Mouse (Mus musculus) heart, embryonic 14.5 days (tissue): ENCODE results near the gene Birc3. TPM values are rescaled to one million over a fixed set of nuclear protein-coding genes. Genes with fewer than 3 reads are reported as not detected.
A peak's percentile ranks its signal among the peaks of the same experiment; 100 is the strongest.

Experiments used
- ATAC-seq: fragments of 200-750 bp; cut with Nextera tagmentation; 2 replicates; pipeline ENCODE4 v1.8.0; 2017; ENCODE audit warnings: low read depth, moderate TSS enrichment; ENCODE audit not compliant: insufficient number of reproducible peaks, insufficient read depth, low FRiP score
- H3K27ac ChIP-seq, 2 experiments: fragments of 200-500 bp in 1 of 2; fragments of 300-500 bp in 1 of 2; sonication (generic) in 1 of 2; replicated peaks in 1 of 2; 2 replicates each; pipeline ENCODE4 v1.5.1; 2012 to 2014; ENCODE audit warnings: low read depth in 2 of 2, low read length in 2 of 2, control low read depth in 1 of 2, mild to moderate bottlenecking in 1 of 2, mixed read lengths in 1 of 2; ENCODE audit not compliant: control insufficient read depth in 1 of 2, insufficient read depth in 1 of 2
- H3K27me3 ChIP-seq: fragments of 300-500 bp; sonication (generic); 2 replicates; pipeline ENCODE4 v1.6.1; 2014; ENCODE audit warnings: mild to moderate bottlenecking, low read length, control low read depth; ENCODE audit not compliant: control insufficient read depth, insufficient read depth
- H3K36me3 ChIP-seq: fragments of 300-500 bp; sonication (generic); 2 replicates; pipeline ENCODE4 v1.6.1; 2014; ENCODE audit warnings: mild to moderate bottlenecking, control low read depth, low read length, mixed read lengths; ENCODE audit not compliant: control insufficient read depth, insufficient read depth
- H3K4me1 ChIP-seq, 2 experiments: fragments of 200-500 bp in 1 of 2; fragments of 300-500 bp in 1 of 2; sonication (generic) in 1 of 2; 2 replicates each; pipeline ENCODE4 v1.6.1; 2012 to 2014; ENCODE audit warnings: low read length in 2 of 2, control low read depth in 1 of 2, mixed read lengths in 1 of 2; ENCODE audit not compliant: control insufficient read depth in 2 of 2, insufficient read depth in 2 of 2
- H3K4me2 ChIP-seq: fragments of 300-500 bp; sonication (generic); 2 replicates; pipeline ENCODE4 v1.6.1; 2014; ENCODE audit warnings: mild to moderate bottlenecking, low read length
- H3K4me3 ChIP-seq, 2 experiments: fragments of 200-500 bp in 1 of 2; fragments of 300-500 bp in 1 of 2; sonication (generic) in 1 of 2; 2 replicates each; pipeline ENCODE4 v1.5.1; 2012 to 2014; ENCODE audit warnings: low read length in 2 of 2, mild to moderate bottlenecking in 2 of 2, control low read depth in 1 of 2, low read depth in 1 of 2, moderate library complexity in 1 of 2; ENCODE audit not compliant: control insufficient read depth in 1 of 2, insufficient read depth in 1 of 2
- H3K9ac ChIP-seq: fragments of 300-500 bp; sonication (generic); 2 replicates; pipeline ENCODE4 v1.6.1; 2014; ENCODE audit warnings: mild to moderate bottlenecking, low read length
- H3K9me3 ChIP-seq: fragments of 300-500 bp; sonication (generic); 2 replicates; pipeline ENCODE4 v1.6.1; 2016; ENCODE audit warnings: low read length, control low read depth; ENCODE audit not compliant: control insufficient read depth
- WGBS: fragments of 180-500 bp; shearing (Covaris S2); extraction: QIAGEN DNeasy Blood & Tissue Kit; methylation state at CpG from one replicate; pipeline ENCODE4 v1.1.7; 2014; 5-methylcytosine and 5-hydroxymethylcytosine counted together
- polyA plus RNA-seq: library from polyadenylated mRNA; unstranded; fragments of >200 nt; fragmentation: Nextera tagmentation; extraction: Ambion mirVana; gene quantifications from 2 replicates; pipeline ENCODE4 v1.2.1, GENCODE M21; 2014

Gene Birc3
- polyA plus RNA-seq, result 4.3 and 5.5 TPM in 2 replicates

DNA sequence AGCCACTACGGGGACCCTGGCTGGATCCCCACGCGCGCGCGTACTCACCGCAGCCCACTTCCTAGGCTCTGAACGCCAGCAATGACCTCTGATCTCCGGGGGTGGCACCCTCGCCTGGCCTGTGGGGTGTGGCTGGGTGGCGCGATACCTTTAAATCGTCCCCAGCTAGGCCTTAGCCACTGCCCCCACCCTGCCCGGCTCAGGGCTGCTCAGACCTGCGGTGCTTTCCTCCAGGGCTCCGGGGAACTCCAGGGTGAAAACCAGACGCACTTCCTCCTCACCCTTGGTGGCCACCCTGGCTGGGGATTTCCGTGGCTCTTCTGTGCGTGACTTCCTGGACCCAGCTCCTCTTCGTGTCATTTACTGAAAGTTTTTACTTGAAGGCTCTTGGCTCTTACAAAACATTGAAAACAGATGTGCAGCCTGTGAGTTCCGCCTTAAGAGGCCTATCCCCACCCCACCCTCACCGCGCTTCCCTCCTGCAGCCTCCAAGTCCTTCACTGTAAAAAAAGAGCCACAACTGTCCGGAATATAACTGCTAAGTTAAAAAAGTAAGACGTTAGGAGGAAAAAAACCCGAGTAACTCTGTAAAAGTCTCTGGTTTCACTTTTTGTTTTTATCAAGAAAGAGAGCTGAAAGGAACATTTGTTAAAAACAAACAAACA, at the start of gene Birc3:
Gene Birc3, minus strand, starts transcription at position 412 of the 665 bp plus-strand sequence.
- H3K4me1 ChIP-seq, result no peaks in the 10 kb centered on the region
- no peaks in the 10 kb centered on the region for H3K36me3 ChIP-seq
- peak within 1 kb of the TSS; percentile 57 for H3K4me3 ChIP-seq
- no peaks in the 10 kb centered on the region for H3K27me3 ChIP-seq
- 4% methylated on average over 26 of the region's 26 CpGs for WGBS
- no peaks in the 10 kb centered on the region for H3K9me3 ChIP-seq
- peak within 1 kb of the TSS; percentile 15 to 46; a peak in 3 of 4 replicates for H3K27ac ChIP-seq
- H3K4me2 ChIP-seq, result peak within 1 kb of the TSS; percentile 80
- peak within 1 kb of the TSS; percentile 75 for H3K9ac ChIP-seq
- ATAC-seq, result peak; percentile 78

DNA sequence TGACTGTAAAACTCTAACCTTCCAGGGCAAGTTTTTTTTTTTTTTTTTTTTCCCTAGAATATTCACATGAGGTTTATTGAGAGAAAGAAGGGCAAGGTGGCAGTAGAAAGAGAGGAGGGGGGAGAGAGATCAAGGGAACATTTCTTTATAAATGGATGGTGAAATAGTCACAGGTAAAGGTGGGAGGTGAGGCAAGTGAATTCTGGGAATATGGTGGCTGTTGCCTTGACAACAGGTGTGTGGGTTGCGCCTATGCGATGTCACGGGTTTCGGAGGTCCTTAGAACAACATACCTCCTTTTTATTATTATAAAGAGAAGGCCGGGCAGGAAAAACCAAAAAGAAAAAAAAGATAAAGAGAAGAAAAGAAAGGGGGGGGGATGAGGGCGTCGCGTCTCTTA, 41.9 kb upstream of the Birc3 start:
- WGBS, result 52% methylated on average over 8 of the region's 8 CpGs
- no peaks in the 10 kb centered on the region for H3K4me1 ChIP-seq
- H3K36me3 ChIP-seq, result no peaks in the 10 kb centered on the region
- peak overlapping the region; percentile 70 for H3K4me2 ChIP-seq
- no peaks in the 10 kb centered on the region for H3K9me3 ChIP-seq
- no peak for ATAC-seq
- H3K4me3 ChIP-seq, result no peak overlapping the region
- peak overlapping the region in 1 of 2 experiments; percentile 57; a peak in 2 of 4 replicates for H3K27ac ChIP-seq
- H3K9ac ChIP-seq, result 0 out of 2 replicates have a peak overlapping the region, but pooled peaks have one; percentile 40
- H3K27me3 ChIP-seq, result no peaks in the 10 kb centered on the region

DNA sequence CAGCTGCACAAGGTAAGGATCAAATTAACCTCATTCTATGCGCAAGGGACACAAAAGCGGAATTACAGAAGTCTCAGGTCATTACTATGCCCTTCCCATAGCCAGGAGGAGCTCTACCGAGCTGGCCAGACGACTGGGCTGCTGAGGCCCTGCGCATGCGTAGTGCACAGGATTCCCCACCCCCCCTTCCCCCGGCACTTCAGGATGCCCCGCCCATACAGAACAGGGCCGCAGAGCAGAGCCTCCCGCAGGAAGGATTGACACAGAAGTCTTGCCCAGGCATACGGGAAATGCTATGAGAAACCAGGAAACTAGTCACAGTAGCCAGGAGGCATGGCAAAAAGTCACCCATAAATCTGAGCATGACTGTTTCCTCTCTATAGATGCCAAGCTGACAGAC, 41.5 kb upstream of the Birc3 start:
- Histone ChIP-seq H3K9ac (peak overlapping the region; percentile 70), H3K27me3 (no peaks in the 10 kb centered on the region), H3K36me3 (no peaks in the 10 kb centered on the region), H3K4me1 (no peaks in the 10 kb centered on the region), H3K27ac (peak overlapping the region; percentile 57 to 64; a peak in 2 of 4 replicates), H3K4me3 (peak overlapping the region; percentile 32 to 37; a peak in 3 of 4 replicates), H3K4me2 (peak overlapping the region; percentile 70), H3K9me3 (no peaks in the 10 kb centered on the region)
- ATAC-seq, result peak; percentile 92
- WGBS, result under 1% methylated on average over 11 of the region's 11 CpGs

DNA sequence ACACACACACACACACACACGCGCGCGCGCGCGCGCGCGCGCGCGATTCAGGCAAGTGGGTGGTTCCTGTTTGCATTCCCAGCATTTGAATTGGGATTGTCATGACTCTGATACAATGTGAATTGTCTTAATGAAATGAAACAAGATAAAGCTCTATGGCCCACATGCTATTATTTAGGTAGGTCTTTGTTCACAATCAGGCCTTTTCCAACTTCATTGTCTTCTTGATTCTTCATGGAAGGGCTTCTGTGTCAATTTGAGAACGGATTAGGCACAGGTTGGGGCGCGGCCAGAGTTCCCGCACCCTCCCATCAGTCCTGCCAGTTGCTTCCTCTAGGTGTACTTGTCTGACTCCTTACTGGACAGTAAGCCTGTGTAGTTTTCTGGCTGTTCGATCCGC, 41.0 kb upstream of the Birc3 start:
- no peaks in the 10 kb centered on the region for H3K27me3 ChIP-seq
- no peaks in the 10 kb centered on the region for H3K4me1 ChIP-seq
- H3K4me2 ChIP-seq, result peak overlapping the region; percentile 70
- peak overlapping the region; percentile 70 for H3K9ac ChIP-seq
- no peaks in the 10 kb centered on the region for H3K9me3 ChIP-seq
- peak overlapping the region; percentile 53 to 64; a peak in 2 of 4 replicates for H3K27ac ChIP-seq
- 47% methylated on average over 19 of the region's 19 CpGs for WGBS
- no peak for ATAC-seq
- no peaks in the 10 kb centered on the region for H3K36me3 ChIP-seq
- H3K4me3 ChIP-seq, result peak overlapping the region; percentile 32 to 37

DNA sequence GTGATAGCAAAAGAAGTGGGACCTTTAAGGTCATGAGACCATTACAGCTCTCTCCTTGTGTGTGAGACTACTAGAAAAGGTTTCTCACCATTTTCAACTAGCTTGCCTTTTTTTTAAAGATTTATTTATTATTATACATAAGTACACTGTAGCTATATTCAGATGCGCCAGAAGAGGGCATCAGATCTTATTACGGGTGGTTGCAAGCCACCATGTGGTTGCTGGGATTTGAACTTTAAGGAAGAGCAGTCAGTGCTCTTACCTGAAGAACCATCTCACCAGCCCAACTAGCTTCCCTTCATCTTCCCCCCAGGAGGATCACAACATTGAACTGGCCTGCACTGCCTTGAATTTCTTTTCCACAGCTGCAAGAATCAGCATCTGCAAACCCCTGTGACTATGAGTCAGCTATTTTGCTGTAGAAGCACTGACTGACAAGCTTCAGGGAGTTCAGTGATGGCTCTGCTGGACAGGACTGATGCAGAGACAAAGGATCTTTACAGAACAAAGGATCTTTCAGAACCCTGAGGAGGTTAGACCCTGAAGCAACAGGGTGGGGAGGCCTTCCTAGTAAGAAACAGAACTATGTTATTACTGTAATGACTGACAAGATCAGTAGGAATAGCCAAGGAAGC, 34.5 kb upstream of the Birc3 start:
- Histone ChIP-seq H3K36me3 (no peaks in the 10 kb centered on the region), H3K27me3 (no peaks in the 10 kb centered on the region), H3K4me2 (no peak overlapping the region), H3K27ac (no peak overlapping the region), H3K9ac (no peak overlapping the region), H3K4me3 (no peak overlapping the region), H3K9me3 (no peaks in the 10 kb centered on the region), H3K4me1 (peaks cover 0 to 3% of the 10 kb centered on the region in 2 experiments; a peak in 2 of 4 replicates)
- no peak for ATAC-seq
- 73% methylated on average over 2 of the region's 2 CpGs for WGBS

DNA sequence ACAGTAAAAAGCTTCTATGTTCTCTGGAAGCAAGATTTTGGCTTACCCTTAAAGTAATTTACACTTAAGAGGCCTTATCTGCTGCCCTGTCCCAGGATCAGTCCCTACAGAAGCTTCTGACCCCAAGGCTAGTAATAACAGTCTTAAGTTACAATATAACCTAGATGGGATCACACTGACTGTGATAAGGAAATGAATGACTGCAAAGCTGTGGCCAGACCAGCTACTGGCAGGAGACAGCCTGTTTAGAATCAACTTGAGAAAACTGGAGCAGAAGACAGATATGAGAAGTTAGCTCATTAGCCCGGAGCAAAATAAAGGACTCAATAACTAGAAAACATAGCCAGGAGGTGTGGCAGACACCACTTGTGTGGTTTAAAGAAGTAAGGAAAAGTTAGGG, 33.6 kb upstream of the Birc3 start:
- WGBS, result 54% methylated on average over 1 of the region's 1 CpGs

DNA sequence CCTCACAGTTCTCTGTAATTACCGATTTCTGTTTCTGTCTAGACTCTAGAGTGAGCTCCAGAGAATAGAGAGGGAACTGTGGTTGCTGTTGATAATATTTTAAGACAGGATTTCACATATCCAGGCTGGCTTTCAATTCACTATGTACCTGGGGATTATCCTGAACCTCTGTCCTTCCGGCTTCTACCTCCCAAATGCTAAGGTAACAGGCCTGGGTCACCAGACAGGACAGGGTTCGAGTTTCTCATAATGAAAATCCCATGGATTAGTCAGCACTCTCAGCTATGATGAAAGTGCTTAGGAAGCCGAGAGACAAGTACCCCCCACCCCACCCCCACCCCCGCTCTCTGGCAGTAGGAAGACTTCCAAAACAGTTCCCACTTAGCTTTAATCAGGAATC, 30.8 kb upstream of the Birc3 start:
- no peaks in the 10 kb centered on the region for H3K36me3 ChIP-seq
- 56% methylated on average over 5 of the region's 5 CpGs for WGBS
- peaks cover 0 to 3% of the 10 kb centered on the region in 2 experiments; a peak in 2 of 4 replicates for H3K4me1 ChIP-seq

More for the DNA sequence above, 33.6 kb upstream of the Birc3 start:
- ATAC-seq, result no peak
- Histone ChIP-seq H3K36me3 (no peaks in the 10 kb centered on the region), H3K9ac (no peak overlapping the region), H3K4me1 (peaks cover 0 to 3% of the 10 kb centered on the region in 2 experiments; a peak in 2 of 4 replicates), H3K4me3 (no peak overlapping the region), H3K4me2 (no peak overlapping the region), H3K27ac (no peak overlapping the region), H3K9me3 (no peaks in the 10 kb centered on the region), H3K27me3 (no peaks in the 10 kb centered on the region)

More for the DNA sequence above, 30.8 kb upstream of the Birc3 start:
- Histone ChIP-seq H3K4me2 (no peak overlapping the region), H3K9ac (no peak overlapping the region), H3K27me3 (no peaks in the 10 kb centered on the region), H3K4me3 (no peak overlapping the region), H3K27ac (no peak overlapping the region), H3K9me3 (no peaks in the 10 kb centered on the region)
- ATAC-seq, result no peak
